ENCODE assay signal across 9 mouse cellular contexts in genomic region chr9:103363088-103363487, GRCm38 (mm10). TPM values are rescaled to one million over a fixed set of nuclear protein-coding genes. Genes with fewer than 3 reads are reported as not detected.
DNase-seq lines count a peak whose midpoint lies in the region; ATAC-seq and TF ChIP-seq lines count a peak whose summit lies in the region.
"Had no signal": no experiment of that assay in that cellular context is flagged by ENCODE, and none has a peak within 500 bp of the region (broad histone marks: within the 10 kb centered on the region; RNA-seq: fewer than 3 reads in every experiment).

No protein-coding gene starts in this region.

- peaks cover 52% of the 10 kb centered on the region for H3K36me3 ChIP-seq in heart, embryonic 13.5 days
- peaks cover 21% of the 10 kb centered on the region for H3K36me3 ChIP-seq in ES-E14 (ENCODE audit: control insufficient read depth, insufficient read depth, low read length, poor library complexity, severe bottlenecking)
- H3K36me3 ChIP-seq in hindbrain, embryonic 12.5 days, result peaks cover 20% of the 10 kb centered on the region
- peaks cover 32% of the 10 kb centered on the region for H3K36me3 ChIP-seq in liver, postnatal 0 days (replicated peaks; ENCODE audit: insufficient read depth, low read length)

- no peak for TF ChIP-seq EP300 in liver, postnatal 0 days (IDR thresholded peaks at IDR 0.05; ENCODE audit: low read depth)

- in situ Hi-C loops in ES-E14 (cut with MboI; ENCODE audit: low sequenced_read_pairs in 2 of 2, unreplicated experiment in 2 of 2), result no loop called here

- WGBS in heart, embryonic 13.5 days, result 60% methylated on average over 6 of the region's 6 CpGs
- 77% methylated on average over 6 of the region's 6 CpGs for WGBS in hindbrain, embryonic 12.5 days
- WGBS in liver, postnatal 0 days (ENCODE audit: insufficient replicate concordance), result 53% methylated on average over 6 of the region's 6 CpGs

- no peak for DNase-seq in heart, postnatal 36 days
- no peak for DNase-seq in ES-E14 (ENCODE audit: low read depth, low spot score)
- no peak for DNase-seq in liver, postnatal 0 days
- DNase-seq in adrenal gland, postnatal 14 days, result no peak
- no peak for DNase-seq in layer of hippocampus, postnatal 25 days (ENCODE audit: extremely low spot score in 1 of 2, low spot score in 1 of 2)
- no peak for DNase-seq in urinary bladder, adult 18-20 months (ENCODE audit: low spot score in 2 of 2)

- peak overlapping the region; percentile 98 for H3K9ac ChIP-seq in heart, embryonic 13.5 days
- H3K9ac ChIP-seq in ES-E14 (ENCODE audit: insufficient read depth, low read depth, low read length, poor library complexity, severe bottlenecking), result peak overlapping the region; percentile 62; the same call in 1 of the 2 replicates
- H3K9ac ChIP-seq in hindbrain, embryonic 12.5 days, result no peak overlapping the region
- H3K9ac ChIP-seq in liver, postnatal 0 days (replicated peaks), result peak overlapping the region; percentile 98

- peak overlapping the region; percentile 86 for H3K4me2 ChIP-seq in heart, embryonic 13.5 days
- peak overlapping the region; percentile 84 for H3K4me2 ChIP-seq in hindbrain, embryonic 12.5 days (replicated peaks)
- peak overlapping the region; percentile 84 for H3K4me2 ChIP-seq in liver, postnatal 0 days (ENCODE audit: low read depth, low read length)

- intact Hi-C loops in heart, postnatal 36 days (cut with DNase I), result loop anchor here (10.0 kb wide), 1 partner anchor 902 kb away; the partner anchor contains the start of gene Dnajc13

- TF ChIP-seq CTCF in liver, postnatal 0 days (IDR thresholded peaks at IDR 0.05; ENCODE audit: low read depth), result no peak

- no peak for ATAC-seq in heart, embryonic 13.5 days (ENCODE audit: extremely low read depth, insufficient number of reproducible peaks, low FRiP score, low TSS enrichment)
- no peak for ATAC-seq in hindbrain, embryonic 12.5 days (ENCODE audit: low FRiP score)
- ATAC-seq in liver, postnatal 0 days, result no peak
- ATAC-seq: CD4-positive, CD25-positive, alpha-beta regulatory T cell, adult 4 months had no signal

- H3K4me3 ChIP-seq in heart, embryonic 13.5 days, result peak overlapping the region; percentile 80
- peak overlapping the region; percentile 76 to 89 for H3K4me3 ChIP-seq in ES-E14 (ENCODE audit: insufficient read depth in 1 of 2, low read depth in 1 of 2, low read length in 2 of 2, poor library complexity in 1 of 2, severe bottlenecking in 1 of 2)
- H3K4me3 ChIP-seq in hindbrain, embryonic 12.5 days, result peak overlapping the region; percentile 92; the same call in 1 of the 2 replicates
- H3K4me3 ChIP-seq in liver, postnatal 0 days (ENCODE audit: low read depth, low read length), result peak overlapping the region; percentile 92

- no peaks in the 10 kb centered on the region for H3K27me3 ChIP-seq in heart, embryonic 13.5 days (replicated peaks)
- H3K27me3 ChIP-seq in hindbrain, embryonic 12.5 days, result no peaks in the 10 kb centered on the region
- H3K27me3 ChIP-seq in liver, postnatal 0 days (ENCODE audit: insufficient read depth, low read length), result no peaks in the 10 kb centered on the region

- H3K4me1 ChIP-seq in heart, embryonic 13.5 days, result peaks cover 63% of the 10 kb centered on the region
- H3K4me1 ChIP-seq in ES-E14 (ENCODE audit: control insufficient read depth in 2 of 2, insufficient read depth in 2 of 2, low read length in 2 of 2, poor library complexity in 1 of 2), result peaks cover 9 to 10% of the 10 kb centered on the region in 2 experiments
- H3K4me1 ChIP-seq in hindbrain, embryonic 12.5 days, result peaks cover 23% of the 10 kb centered on the region
- H3K4me1 ChIP-seq in liver, postnatal 0 days (ENCODE audit: insufficient read depth), result peaks cover 29% of the 10 kb centered on the region

- no peak overlapping the region for H3K27ac ChIP-seq in heart, embryonic 13.5 days (replicated peaks)
- no peak overlapping the region for H3K27ac ChIP-seq in ES-E14 (ENCODE audit: insufficient read depth, low read depth, low read length, poor library complexity, severe bottlenecking)
- no peak overlapping the region for H3K27ac ChIP-seq in hindbrain, embryonic 12.5 days
- peak overlapping the region; percentile 17; the same call in 1 of the 2 replicates for H3K27ac ChIP-seq in liver, postnatal 0 days (ENCODE audit: low read depth)

- no peaks in the 10 kb centered on the region for H3K9me3 ChIP-seq in heart, embryonic 13.5 days
- no peaks in the 10 kb centered on the region for H3K9me3 ChIP-seq in ES-E14 (ENCODE audit: control insufficient read depth, insufficient read depth, low read depth, low read length)
- no peaks in the 10 kb centered on the region for H3K9me3 ChIP-seq in hindbrain, embryonic 12.5 days (replicated peaks)
- no peaks in the 10 kb centered on the region for H3K9me3 ChIP-seq in liver, postnatal 0 days (ENCODE audit: low read length)

TF ChIP-seq in ES-E14, 5 proteins besides CTCF, POLR2A, EP300 and RAD21:
- TF ChIP-seq ZNF384 (IDR thresholded peaks at IDR 0.05; ENCODE audit: low read depth, low read length) (no peak), ZC3H11A (IDR thresholded peaks at IDR 0.05; ENCODE audit: borderline replicate concordance, low read depth, low read length) (no peak), MAFK (IDR thresholded peaks at IDR 0.05; ENCODE audit: insufficient read depth, low read depth, low read length) (no peak), CHD2 (IDR thresholded peaks at IDR 0.05; ENCODE audit: low read depth, low read length) (no peak), HCFC1 (IDR thresholded peaks at IDR 0.05; ENCODE audit: borderline replicate concordance, insufficient read depth, low read length) (no peak)

RNA-seq across cellular contexts. Expression of gene Cdv3, which starts 2.6 kb away (rescaled TPM):
- polyA plus RNA-seq in heart, embryonic 13.5 days (2015; fragmentation: Nextera tagmentation; extraction: Ambion mirVana), result 87.5 and 92.2 TPM in 2 replicates
- 100 to 1,000 TPM; 120 to 123 TPM for total RNA-seq in heart, postnatal 36 days (2021)
- total RNA-seq in ES-E14 (2012; rRNA removed), result 176 and 233 TPM in 2 replicates
- polyA plus RNA-seq in hindbrain, embryonic 12.5 days (2016; fragmentation: Nextera tagmentation; extraction: Ambion mirVana), result 101 and 110 TPM in 2 replicates
- 34.6 and 36.6 TPM in 2 replicates for polyA plus RNA-seq in liver, postnatal 0 days (2015; fragmentation: Nextera tagmentation; extraction: Ambion mirVana)
- 193 and 208 TPM in 2 replicates for total RNA-seq in adrenal gland, postnatal 14 days (2021)
- 10 to 100 TPM; 65.9 to 70.4 TPM for total RNA-seq in layer of hippocampus, postnatal 25 days (2021)

RNA-seq across cellular contexts. Expression of gene Topbp1, which starts 58.1 kb away (rescaled TPM):
- 39.8 and 42.4 TPM in 2 replicates for polyA plus RNA-seq in heart, embryonic 13.5 days (2015; fragmentation: Nextera tagmentation; extraction: Ambion mirVana)
- 10 to 100 TPM in 1 of 2 experiments, 1 to 10 TPM in 1; 9.1 to 13.2 TPM for total RNA-seq in heart, postnatal 36 days (2021)
- 104 and 120 TPM in 2 replicates for total RNA-seq in ES-E14 (2012; rRNA removed)
- polyA plus RNA-seq in hindbrain, embryonic 12.5 days (2016; fragmentation: Nextera tagmentation; extraction: Ambion mirVana), result 56.2 and 59.1 TPM in 2 replicates
- 15.5 and 17.3 TPM in 2 replicates for polyA plus RNA-seq in liver, postnatal 0 days (2015; fragmentation: Nextera tagmentation; extraction: Ambion mirVana)
- total RNA-seq in adrenal gland, postnatal 14 days (2021), result 41.9 and 47.4 TPM in 2 replicates
- 10 to 100 TPM; 19.6 to 22.8 TPM for total RNA-seq in layer of hippocampus, postnatal 25 days (2021)

RNA-seq across cellular contexts. Expression of gene 1300017J02Rik, which starts 58.2 kb away (rescaled TPM):
- 2.3 and 3.5 TPM in 2 replicates for polyA plus RNA-seq in heart, embryonic 13.5 days (2015; fragmentation: Nextera tagmentation; extraction: Ambion mirVana)
- not detected for total RNA-seq in heart, postnatal 36 days (2021)
- 2.1 and 3.1 TPM in 2 replicates for total RNA-seq in ES-E14 (2012; rRNA removed)
- polyA plus RNA-seq in hindbrain, embryonic 12.5 days (2016; fragmentation: Nextera tagmentation; extraction: Ambion mirVana), result 3.4 and 3.5 TPM in 2 replicates
- polyA plus RNA-seq in liver, postnatal 0 days (2015; fragmentation: Nextera tagmentation; extraction: Ambion mirVana), result 171 and 175 TPM in 2 replicates
- total RNA-seq in adrenal gland, postnatal 14 days (2021), result 3.2 and 39.5 TPM in 2 replicates
- 1 to 10 TPM in 1 of 2 experiments, under 1 TPM in 1; 0.66 to 1.3 TPM for total RNA-seq in layer of hippocampus, postnatal 25 days (2021)
- polyA plus RNA-seq: CD4-positive, CD25-positive, alpha-beta regulatory T cell, adult 4 months had no signal
